Mouse (Mus musculus): ENCODE measurements at regions not wholly inside any gene's neighbourhood (a gene's known extent, or its start where the extent isn't known, plus 50 kb on each side); places are given as distances from the start of the nearest gene placed in this dataset.
"Not testable (repeated sequence)": the region's sequence is repeated elsewhere in the genome, so short reads cannot be mapped to it uniquely, and the experiment has no call there.

DNA sequence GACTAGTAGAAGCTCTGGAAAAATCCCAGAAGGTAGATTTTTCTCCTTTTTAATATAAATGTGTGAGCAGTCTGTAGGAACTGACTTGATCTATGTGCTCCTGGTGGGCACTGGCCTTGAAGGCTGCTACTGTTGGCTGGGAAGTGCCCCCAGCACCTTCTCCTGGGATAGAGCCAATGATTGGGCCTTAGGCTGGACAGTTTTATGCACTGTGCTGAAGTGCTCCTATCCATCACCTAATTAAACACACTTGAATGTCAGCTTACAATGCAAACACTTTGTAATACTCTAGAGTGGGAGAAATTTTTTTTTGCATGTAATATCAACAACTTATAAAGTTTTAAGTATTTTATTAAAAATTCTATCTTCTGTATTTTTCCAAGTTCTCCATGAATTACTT lies 266.5 kb downstream of the Lyplal1 start:
- no peak for DNase-seq

DNA sequence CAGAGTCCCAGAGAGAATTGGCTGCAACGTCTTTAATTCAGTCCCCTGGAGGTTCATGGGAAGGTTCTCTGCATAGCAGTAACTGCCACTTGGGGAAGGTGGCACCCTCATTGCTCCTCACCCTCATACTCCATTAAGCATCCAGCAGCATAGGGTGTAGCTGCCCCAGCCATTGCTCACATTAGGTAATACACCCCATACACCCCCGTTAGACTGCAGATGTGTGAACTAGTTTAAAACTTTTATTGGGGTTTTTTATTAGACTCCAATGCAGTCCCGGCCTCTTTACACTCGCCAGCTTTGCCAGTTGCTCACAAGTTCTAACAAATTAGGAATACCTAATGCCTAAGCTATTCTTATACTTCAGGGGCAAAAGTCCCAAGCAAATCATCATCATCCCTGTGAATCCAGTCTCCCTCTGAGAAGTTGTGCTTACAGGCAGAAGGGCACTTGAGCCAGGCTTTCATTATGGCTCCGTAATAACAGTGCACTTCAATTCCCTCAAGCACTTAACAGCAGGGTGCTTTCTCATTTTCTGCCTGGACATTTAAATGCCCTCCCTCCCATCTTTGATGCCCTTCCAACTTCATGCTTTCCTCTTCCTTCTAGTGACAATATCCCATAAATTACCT lies 265.7 kb downstream of the Lyplal1 start:
- no peak for DNase-seq

DNA sequence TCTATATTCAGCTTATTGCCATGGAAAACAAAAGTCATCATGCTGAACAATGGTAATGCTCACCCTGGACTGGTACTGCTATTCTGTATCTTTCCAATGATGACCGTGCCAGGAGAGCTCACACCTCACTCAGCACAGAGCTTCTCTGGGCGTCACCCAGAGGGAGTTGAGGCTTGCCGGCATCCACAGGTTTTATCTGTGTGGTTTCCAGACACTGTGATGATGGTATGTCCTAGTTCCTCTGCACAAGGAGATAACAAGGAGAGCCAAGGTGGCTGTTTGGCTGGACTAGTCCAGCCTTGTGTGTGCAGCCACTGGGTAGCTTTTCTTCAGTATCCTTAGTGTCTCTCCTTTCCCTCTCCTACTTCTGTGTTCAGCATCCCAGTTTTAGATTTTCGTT lies 255.4 kb downstream of the Lyplal1 start:
- DNase-seq, result no peak

DNA sequence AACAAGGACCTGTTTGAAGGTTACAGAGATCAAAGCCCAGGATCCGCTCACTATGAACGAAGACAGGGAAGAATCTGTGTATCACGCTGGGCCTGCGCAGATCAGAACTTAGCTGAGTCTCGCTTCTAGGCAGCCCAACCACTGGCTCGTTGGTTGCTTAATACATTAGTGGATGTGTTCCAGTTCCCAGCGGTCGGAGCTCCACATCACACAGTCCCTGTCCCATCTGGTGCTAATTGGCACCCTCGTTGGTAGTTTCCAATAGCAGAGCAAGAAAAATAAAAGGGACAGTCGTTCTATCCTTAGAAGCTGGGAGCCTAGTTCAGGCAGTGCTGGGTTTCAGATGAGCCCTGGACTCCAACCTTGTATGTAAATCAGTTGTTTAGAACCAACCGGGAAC lies 251.2 kb downstream of the Lyplal1 start:
- DNase-seq, result no peak

DNA sequence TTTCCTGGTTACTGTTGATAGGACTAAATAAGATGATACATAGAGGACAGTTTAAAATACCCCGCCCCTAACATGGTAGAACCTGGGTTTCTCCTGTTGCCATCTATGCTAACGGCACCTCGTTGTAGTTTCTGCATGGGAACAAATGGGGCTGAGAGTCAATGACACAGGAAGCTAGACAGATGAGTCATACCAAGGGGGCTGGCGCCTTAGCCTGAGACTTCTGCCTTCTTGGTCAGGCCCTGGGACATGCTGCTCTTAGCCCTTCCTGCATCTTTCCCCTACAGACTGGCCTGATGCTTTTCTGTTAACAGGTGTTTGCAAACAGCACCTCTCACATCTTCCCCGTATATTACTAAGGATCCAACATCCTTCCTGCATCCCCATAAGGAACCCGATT lies 250.5 kb downstream of the Lyplal1 start:
- DNase-seq, result no peak

DNA sequence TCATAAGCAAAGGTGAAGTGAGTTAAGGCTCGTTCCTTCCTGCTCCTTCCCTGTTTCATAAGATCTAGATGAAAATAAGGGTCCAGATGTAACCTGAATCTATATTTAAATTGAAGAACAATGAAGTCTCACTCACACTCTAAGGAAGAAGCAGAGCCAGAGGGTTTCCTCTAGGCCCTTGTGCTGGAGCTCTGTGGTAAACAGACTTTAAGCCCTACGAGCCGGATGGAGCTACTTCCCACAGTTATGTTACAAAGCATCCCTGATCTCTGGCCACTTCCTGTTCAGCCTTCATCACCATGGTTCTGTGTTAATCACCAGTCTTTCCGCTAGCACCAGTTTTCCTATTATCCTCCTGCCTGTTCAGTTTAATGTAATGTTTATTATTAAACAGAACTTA lies 250.1 kb downstream of the Lyplal1 start:
- no peak for DNase-seq

DNA sequence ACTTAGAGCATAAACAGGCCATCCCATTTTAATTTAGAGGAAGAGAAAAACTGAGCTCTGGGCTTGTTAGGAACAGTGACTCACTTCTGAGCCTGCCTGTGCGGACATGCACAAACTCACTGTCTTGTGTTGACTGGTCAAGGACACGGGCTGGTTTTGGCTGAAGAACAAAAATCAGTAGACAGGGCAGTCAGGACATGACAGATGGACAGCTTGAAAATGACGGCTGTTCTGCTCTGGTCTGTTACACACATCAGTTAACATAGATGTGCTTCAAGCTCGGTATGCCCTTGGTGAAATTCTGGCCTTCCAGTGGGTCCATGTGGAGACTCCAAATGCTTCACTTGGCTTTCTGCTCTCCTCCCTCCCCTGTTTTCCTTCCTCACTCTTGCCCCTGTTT lies 248.4 kb downstream of the Lyplal1 start:
- DNase-seq, result peak; percentile 14 to 30

DNA sequence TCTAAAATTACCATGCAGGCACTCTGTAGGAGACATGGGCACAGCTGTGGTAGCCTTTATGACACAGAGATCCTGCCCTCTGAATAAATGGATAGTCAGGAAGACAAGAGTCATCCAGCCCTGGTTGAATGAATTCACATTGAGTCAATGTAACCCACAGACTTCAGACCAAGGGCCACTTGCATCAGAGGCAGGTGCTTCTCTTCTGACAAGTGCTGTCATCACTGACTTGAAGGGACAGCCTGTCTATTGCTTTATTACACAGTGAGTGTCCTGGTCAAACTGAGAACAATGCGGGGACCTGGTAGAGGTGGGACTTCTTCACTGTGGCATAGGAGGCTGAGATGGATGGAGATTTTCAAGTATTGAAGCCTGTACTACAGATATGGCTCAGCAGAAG lies 230.1 kb downstream of the Lyplal1 start:
- DNase-seq, result no peak

DNA sequence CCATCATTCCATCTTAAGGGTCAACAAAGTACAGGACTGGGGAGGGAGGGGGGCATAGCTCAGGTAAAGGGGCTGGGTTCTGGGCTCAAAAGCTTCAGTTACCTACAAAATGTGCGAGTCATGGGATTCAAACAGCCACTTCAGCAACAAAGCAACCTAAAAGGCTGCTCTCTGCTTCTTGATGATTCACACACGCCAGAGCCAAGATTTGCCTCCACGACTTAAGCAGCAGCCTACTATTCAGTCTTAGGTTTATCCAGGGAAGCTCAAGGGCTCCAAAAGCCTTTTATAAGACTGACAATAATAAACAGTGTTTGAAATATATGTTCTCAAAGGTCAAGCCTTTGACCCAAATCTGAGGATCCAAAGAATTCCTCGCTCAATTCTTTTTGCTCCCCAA lies 225.3 kb downstream of the Lyplal1 start:
- DNase-seq, result no peak

DNA sequence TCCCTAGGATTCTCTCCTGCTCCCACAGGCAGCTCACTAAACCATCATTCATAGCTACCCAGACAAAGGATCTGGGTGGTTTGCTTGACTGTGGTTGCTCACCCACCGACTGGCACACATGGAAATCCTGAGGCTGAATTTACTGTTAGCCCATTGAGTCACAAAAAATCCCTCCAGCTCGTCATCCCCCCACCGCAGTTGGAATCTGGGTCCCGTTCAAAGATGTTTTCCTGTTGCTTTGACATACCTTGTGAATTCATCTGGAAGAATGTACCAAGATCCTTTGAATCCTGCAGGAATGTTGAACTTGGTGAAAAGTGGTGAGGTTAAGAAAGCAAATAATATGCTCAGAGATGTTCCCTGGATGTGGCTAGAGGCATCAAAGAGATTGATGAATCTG lies 223.7 kb downstream of the Lyplal1 start:
- DNase-seq, result no peak

DNA sequence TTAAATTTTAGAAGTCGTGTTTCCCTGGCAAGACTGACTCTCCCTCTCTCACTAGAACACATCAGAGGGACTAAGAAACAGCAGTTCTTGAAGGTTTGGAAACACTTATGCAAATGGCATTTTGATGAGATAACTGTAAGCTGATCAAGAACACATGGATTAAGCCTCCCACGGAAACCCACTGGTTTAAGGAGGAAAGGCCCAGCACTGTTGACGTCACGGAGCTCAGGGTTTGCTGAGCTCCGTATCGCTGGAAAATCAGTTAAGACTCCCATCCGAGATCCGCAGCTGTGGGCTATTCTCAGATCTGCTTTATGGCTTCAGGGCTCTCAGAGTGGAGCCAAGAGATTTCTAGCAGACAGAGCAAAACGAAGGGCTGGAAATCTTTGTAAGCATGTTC lies 218.6 kb downstream of the Lyplal1 start:
- no peak for DNase-seq

DNA sequence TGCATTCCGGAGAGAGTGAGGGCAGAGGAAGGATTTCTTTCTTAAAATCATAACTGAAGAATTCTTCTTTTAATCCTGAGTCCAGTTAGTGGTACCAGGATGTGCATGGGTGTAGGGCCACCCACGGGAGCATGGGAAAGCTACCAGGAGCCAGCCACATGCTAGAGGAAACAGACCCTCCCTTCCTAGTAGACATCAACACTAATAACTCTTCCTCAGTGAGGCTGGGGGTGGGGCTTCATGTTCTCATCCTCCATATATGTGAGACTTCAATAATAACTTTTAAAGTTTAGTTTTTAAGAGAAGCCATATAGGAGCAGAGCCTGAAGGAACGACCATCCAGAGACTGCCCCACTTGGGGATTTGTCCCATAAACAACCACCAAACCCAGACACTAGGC lies 216.8 kb downstream of the Lyplal1 start:
- no peak for DNase-seq

DNA sequence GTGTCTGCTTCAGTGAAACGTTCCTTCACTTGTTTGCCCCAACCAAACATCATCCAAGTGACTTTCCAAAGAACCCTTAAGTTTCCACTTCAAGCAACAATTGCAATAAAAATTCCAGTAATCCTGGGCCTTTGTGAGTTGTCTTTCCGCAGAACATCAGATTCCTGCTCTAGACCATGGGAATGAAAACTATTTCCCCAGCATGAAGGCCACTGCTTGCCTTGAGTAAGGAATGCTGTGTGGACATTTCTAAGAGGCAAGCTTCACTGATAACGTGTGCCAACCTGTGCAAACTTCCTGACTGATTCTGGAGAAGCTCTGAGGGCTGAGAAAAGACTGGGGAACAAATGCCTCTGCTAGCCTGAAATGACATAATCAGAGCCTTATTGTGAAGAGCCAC lies 214.7 kb downstream of the Lyplal1 start:
- no peak for DNase-seq

DNA sequence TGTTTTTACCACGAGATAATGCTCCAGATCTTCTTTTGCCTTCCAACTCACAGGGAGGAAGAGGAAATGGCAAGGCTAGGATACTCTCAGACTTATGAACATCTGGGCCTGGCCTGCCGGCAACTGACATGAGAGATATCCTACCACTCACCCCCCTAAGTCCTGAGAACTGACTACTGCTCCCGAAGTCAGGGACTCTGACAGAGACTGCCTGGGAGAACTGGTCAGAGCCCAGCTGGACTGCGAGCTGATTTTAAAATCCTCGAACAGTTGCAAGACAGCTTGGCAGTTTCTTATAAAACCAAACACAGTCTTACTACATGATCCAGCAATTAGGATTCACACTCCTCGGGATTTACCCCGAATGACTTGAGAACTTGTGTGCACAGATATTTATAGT lies 211.4 kb downstream of the Lyplal1 start:
- no peak for DNase-seq

DNA sequence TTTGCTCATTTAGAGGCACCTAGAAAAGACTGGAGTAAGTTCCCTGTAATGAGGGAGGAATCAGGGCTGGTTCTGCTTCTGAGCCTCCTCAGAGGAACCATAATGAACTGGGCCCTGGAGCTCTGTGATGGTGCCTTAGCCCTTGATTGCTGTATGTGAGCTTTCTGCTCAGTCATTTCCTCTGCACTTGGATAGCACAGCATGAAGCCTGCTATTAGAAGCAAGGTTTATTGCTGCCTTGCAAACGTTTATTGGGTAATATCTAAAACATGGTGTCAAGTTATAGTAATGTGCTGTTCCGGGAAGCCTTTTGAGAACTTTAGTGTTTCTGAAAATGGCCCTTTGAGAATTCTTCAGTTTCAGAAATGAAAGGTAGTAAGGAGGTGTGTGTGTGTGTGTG lies 201.5 kb downstream of the Lyplal1 start:
- no peak for DNase-seq

DNA sequence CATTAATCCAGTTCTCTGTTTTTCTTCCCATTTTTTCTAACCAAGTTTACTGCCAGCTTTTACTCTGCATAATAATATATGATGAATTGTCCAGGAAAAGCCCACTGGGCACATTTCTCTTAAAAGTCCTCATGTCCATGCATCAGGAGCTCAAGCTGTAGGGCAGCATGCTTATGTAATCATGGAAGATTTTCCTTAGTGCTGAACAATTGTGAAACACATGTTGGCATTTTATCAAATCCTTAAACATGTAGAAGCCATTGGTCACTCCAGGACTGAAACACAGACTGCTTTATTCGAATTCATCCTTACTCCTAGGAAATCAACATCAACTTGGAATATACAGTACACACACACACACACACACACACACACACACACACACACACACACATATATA lies 198.4 kb downstream of the Lyplal1 start:
- DNase-seq, result no peak

DNA sequence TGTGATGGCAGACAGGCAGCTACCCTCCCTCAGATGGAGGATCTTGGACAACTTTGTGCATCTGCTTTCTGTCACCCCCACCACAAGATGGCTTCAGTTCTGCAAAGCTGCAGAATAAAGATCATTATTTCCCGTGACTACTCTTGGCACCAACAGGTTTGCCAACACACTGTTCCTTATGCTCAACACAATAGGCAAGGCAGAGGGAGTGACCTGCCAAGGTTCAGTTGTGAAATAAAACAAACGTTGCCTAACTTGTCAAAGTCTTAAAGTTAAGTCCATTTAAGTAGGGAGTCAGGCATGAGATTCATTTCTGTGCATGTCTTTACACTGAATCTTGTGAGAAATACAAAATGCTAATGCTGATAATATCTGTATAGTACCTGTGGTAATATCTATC lies 193.4 kb downstream of the Lyplal1 start:
- DNase-seq, result no peak

DNA sequence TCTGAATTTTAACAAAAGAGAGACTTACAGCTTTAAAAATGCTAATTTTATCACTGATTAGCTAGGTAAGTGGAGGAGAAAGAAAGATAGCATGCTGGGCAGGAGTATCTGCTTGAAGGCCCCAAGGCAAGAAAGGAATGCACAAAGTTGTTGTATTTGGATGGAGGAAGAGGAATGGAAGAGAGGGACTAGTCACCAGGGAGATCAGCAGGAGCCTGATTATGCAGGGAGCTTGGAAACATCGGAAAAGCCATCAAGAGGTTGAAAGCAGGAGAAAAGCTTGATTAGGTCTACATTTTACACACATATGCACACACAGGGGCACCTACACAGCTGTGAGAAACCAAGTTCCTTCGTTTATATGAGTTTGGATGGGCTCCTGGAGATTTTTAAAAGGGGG lies 188.1 kb downstream of the Lyplal1 start:
- no peak for DNase-seq

DNA sequence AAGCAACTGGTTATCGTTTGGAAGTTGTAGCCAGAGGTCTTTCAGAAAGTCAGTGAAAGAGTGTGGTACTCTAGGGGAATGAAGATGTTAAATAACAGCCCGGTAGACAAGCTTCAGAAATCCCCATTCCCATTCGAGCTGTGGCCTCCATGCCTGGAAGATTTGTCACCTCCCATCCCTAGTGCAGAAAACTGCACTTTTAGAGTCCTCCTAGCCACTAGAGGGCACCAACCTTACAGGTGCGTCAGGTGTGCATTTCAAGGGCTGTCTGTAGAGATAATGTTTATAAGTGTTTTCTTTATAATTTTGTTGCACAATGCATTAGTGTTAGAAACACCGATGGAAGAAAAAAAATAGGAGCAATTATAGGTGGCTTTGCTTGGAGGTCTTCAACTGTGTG lies 187.3 kb downstream of the Lyplal1 start:
- DNase-seq, result no peak

DNA sequence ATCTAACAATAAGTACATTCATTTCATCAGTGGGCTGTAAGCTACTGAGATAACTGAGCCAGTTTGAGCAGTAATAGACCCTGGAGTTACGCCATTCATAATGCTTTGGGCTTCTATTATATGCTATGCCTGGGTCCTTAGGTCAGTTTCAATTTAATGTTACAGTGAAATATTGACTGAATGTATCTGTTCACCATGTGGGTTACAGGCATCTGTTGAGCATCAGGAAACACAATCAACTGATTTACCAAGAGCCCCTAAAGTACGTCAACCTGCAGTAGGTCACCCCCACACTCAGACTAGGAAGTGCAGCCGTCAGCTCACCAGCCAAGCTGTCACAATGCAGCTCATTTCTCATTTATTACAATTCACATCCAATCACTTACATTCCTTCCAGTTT lies 183.5 kb downstream of the Lyplal1 start:
- no peak for DNase-seq

DNA sequence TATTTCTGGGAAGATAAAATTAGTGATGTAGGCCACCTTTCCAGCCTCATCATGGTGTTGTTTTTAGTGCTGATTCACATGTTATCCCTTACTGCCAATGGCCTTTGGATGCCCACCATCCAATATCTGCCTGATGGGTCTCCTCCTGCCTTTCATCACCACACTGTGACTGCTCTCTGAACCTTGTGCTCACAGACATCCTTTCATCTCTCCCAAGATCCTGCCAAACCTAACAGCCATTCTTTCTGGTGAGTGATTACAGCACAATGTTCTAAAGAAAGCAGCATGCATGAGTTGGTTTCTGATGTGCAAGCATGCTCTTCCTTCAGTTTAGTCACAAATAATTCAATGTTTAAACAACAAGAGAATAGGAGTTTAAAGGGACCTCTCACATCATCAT lies 180.1 kb downstream of the Lyplal1 start:
- no peak for DNase-seq

DNA sequence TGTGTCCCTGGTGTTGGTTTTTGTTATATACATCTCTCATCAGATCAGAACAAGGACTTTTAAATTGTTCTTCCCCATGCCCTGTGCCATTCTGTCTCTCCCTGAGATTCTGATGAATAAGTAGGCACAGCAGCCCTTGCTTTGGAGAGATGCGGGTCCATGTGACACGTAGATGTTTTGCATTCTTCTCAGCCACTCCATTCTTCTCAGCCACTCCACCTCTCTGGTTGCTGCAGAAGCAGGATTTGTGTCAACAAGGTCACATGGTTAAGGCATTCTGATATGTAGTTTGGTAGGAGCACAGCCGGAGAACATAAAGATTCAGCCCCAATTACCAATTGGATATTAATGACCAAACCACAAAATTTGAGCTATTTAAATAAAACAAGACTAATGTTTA lies 177.2 kb downstream of the Lyplal1 start:
- no peak for DNase-seq

DNA sequence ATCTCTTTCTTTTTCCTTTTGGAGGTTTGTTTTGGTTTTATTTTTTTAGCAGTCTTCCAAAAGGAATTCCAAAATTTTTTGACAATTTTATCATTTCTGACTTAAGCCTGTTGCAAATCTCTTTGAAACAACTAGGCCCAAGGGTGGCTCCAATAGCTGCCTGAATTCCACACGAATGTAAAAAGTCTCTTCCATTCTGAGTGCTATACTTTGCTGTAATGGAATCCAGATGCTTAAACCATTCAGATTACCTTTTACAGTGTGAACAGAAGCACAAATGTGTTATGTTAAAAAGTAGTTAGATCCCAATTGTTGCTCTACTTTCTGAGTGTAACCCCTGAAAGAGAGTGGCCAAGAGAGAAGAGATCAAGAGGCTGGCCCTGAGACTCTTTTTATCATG lies 176.6 kb downstream of the Lyplal1 start:
- DNase-seq, result no peak

DNA sequence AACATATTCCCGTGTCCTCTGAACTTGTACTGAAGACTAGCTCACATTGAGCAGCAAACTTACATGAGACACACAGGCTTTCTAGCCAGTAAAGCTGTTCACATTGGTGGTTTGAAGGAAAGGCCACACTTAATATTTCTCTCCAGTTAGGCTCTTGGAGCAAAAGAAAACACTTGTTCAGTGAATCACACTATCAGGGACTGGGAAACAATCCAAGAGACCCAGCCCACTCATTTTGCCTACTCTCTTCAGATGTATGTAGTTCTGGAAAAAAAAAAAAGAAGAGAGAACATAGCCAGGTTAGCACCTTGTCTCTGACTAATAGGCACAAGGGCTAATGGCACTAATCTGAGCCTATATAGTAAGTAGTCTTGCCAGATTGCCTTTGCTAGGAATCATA lies 165.9 kb downstream of the Lyplal1 start:
- DNase-seq, result no peak

DNA sequence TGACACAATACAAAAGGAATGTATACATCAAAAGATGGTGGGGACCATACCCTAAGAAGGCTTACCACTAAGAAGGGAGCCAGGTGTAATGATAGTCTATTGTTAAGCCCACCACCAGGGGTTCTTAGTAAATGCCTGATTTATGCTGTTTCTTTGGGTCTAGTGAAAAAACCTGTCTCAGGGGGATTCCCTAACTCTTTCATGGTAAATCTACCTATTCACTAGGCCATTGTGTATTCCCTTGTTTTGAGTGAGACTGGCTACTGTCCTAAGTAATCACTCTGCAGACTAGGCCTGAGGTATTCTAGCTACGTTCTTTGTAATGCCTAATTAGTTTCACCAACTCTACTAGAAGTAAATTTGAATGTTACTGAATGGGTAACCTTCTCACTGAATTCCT lies 161.3 kb downstream of the Lyplal1 start:
- DNase-seq, result not testable (repeated sequence)

DNA sequence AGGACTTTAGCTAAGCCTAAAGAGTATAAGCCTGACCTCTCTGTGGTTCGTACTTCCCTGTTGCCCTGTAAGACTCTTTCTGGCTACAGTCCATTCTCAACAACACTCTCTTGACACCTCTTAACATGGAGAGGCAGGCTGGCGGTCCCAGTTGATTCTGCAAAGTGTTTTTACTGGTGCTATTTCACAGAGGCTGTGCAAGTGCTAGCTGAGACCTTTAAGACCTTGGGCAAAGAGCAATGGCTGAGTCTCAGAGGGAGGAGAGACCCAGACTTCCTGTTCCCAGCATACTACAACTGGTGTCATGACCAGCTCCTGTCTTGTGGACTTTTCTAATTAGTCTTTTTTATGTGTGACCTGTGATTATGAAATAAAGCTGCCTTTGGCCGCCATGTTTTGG lies 159.6 kb downstream of the Lyplal1 start:
- DNase-seq, result no peak

All from cerebellum, postnatal 25 days (tissue).